Mouse (Mus musculus): ENCODE measurements around the gene 1700047I17Rik2. TPM values are rescaled to one million over a fixed set of nuclear protein-coding genes. Genes with fewer than 3 reads are reported as not detected.
A peak's percentile ranks its signal among the peaks of the same experiment; 100 is the strongest.
"Not testable (repeated sequence)": the region's sequence is repeated elsewhere in the genome, so short reads cannot be mapped to it uniquely, and the experiment has no call there.

The 1700047I17Rik2 gene
- polyA plus RNA-seq, 1 experiment = not detected

GRCm38 (mm10) chr12:55230520-55230861, 31.1 kb downstream of the 1700047I17Rik2 start:
- H3K27me3 ChIP-seq (ENCODE audit: control insufficient read depth, insufficient read depth, low read length, poor library complexity, severe bottlenecking); H3K27ac ChIP-seq (ENCODE audit: insufficient read depth, low read length); H3K9ac ChIP-seq (ENCODE audit: low read depth, poor library complexity, severe bottlenecking); H3K36me3 ChIP-seq (ENCODE audit: control insufficient read depth, insufficient read depth, low read length, poor library complexity, severe bottlenecking); H3K4me1 ChIP-seq (ENCODE audit: control insufficient read depth, insufficient read depth, low read length); H3K9me3 ChIP-seq (replicated peaks; ENCODE audit: control insufficient read depth, insufficient read depth, low read length, poor library complexity, severe bottlenecking): not testable (repeated sequence)
- H3K4me3 ChIP-seq (ENCODE audit: low read depth, low read length) = peak overlapping the region; percentile 35

GRCm38 (mm10) chr12:55242243-55242642, 42.9 kb downstream of the 1700047I17Rik2 start:
- not testable (repeated sequence) for H3K4me1 ChIP-seq (ENCODE audit: control insufficient read depth, insufficient read depth, low read length); H3K36me3 ChIP-seq (ENCODE audit: control insufficient read depth, insufficient read depth, low read length, poor library complexity, severe bottlenecking); H3K4me3 ChIP-seq (ENCODE audit: low read depth, low read length); H3K27ac ChIP-seq (ENCODE audit: insufficient read depth, low read length); H3K9ac ChIP-seq (ENCODE audit: low read depth, poor library complexity, severe bottlenecking); H3K27me3 ChIP-seq (ENCODE audit: control insufficient read depth, insufficient read depth, low read length, poor library complexity, severe bottlenecking); H3K9me3 ChIP-seq (replicated peaks; ENCODE audit: control insufficient read depth, insufficient read depth, low read length, poor library complexity, severe bottlenecking)

GRCm38 (mm10) chr12:55261950-55262349, 62.6 kb downstream of the 1700047I17Rik2 start:
- not testable (repeated sequence) for H3K9ac ChIP-seq (ENCODE audit: low read depth, poor library complexity, severe bottlenecking); H3K27ac ChIP-seq (ENCODE audit: insufficient read depth, low read length); H3K27me3 ChIP-seq (ENCODE audit: control insufficient read depth, insufficient read depth, low read length, poor library complexity, severe bottlenecking); H3K4me1 ChIP-seq (ENCODE audit: control insufficient read depth, insufficient read depth, low read length); H3K36me3 ChIP-seq (ENCODE audit: control insufficient read depth, insufficient read depth, low read length, poor library complexity, severe bottlenecking); H3K9me3 ChIP-seq (replicated peaks; ENCODE audit: control insufficient read depth, insufficient read depth, low read length, poor library complexity, severe bottlenecking); H3K4me3 ChIP-seq (ENCODE audit: low read depth, low read length)

GRCm38 (mm10) chr12:55263385-55263784, 64.0 kb downstream of the 1700047I17Rik2 start:
- H3K27ac ChIP-seq (ENCODE audit: insufficient read depth, low read length); H3K27me3 ChIP-seq (ENCODE audit: control insufficient read depth, insufficient read depth, low read length, poor library complexity, severe bottlenecking); H3K9me3 ChIP-seq (replicated peaks; ENCODE audit: control insufficient read depth, insufficient read depth, low read length, poor library complexity, severe bottlenecking); H3K4me3 ChIP-seq (ENCODE audit: low read depth, low read length); H3K36me3 ChIP-seq (ENCODE audit: control insufficient read depth, insufficient read depth, low read length, poor library complexity, severe bottlenecking); H3K9ac ChIP-seq (ENCODE audit: low read depth, poor library complexity, severe bottlenecking); H3K4me1 ChIP-seq (ENCODE audit: control insufficient read depth, insufficient read depth, low read length): not testable (repeated sequence)

Other genes starting within 250 kb of the 1700047I17Rik2 start
- gene Gm20403, start 213.1 kb upstream of the 1700047I17Rik2 start, polyA plus RNA-seq (2011; ENCODE audit: insufficient read depth, insufficient read length, low read depth, missing spikeins) = not detected in 2 replicates
- gene Baz1a, start 185.2 kb upstream of the 1700047I17Rik2 start, polyA plus RNA-seq (2011; ENCODE audit: insufficient read depth, insufficient read length, low read depth, missing spikeins) = 38.8 and 41.0 TPM in 2 replicates
- 45.9 and 46.7 TPM in 2 replicates for gene 2700097O09Rik, start 119.5 kb upstream of the 1700047I17Rik2 start, polyA plus RNA-seq (2011; ENCODE audit: insufficient read depth, insufficient read length, low read depth, missing spikeins)
- 114 and 132 TPM in 2 replicates for gene Srp54a, start 119.3 kb upstream of the 1700047I17Rik2 start, polyA plus RNA-seq (2011; ENCODE audit: insufficient read depth, insufficient read length, low read depth, missing spikeins)
- 16.5 TPM in 1 of 2 replicates, not detected in the other for gene Fam177a, start 75.1 kb upstream of the 1700047I17Rik2 start, polyA plus RNA-seq (2011; ENCODE audit: insufficient read depth, insufficient read length, low read depth, missing spikeins)
- gene Srp54b, start 44.5 kb upstream of the 1700047I17Rik2 start, polyA plus RNA-seq (2011; ENCODE audit: insufficient read depth, insufficient read length, low read depth, missing spikeins) = 41.9 and 56.4 TPM in 2 replicates
- gene Srp54c, start 30.6 kb downstream of the 1700047I17Rik2 start, polyA plus RNA-seq (2011; ENCODE audit: insufficient read depth, insufficient read length, low read depth, missing spikeins) = 74.2 and 76.7 TPM in 2 replicates
- 32.6 and 34.1 TPM in 2 replicates for gene 1110008L16Rik, start 100.0 kb downstream of the 1700047I17Rik2 start, polyA plus RNA-seq (2011; ENCODE audit: insufficient read depth, insufficient read length, low read depth, missing spikeins)
- gene Ppp2r3c, start 103.4 kb downstream of the 1700047I17Rik2 start, polyA plus RNA-seq (2011; ENCODE audit: insufficient read depth, insufficient read length, low read depth, missing spikeins) = 28.3 and 33.7 TPM in 2 replicates
- 308 and 323 TPM in 2 replicates for gene Psma6, start 184.6 kb downstream of the 1700047I17Rik2 start, polyA plus RNA-seq (2011; ENCODE audit: insufficient read depth, insufficient read length, low read depth, missing spikeins)

Data from ES-Bruce4 (cell line).